Mouse (Mus musculus) lung, postnatal 4 days (tissue): ENCODE results near the gene Ipcef1.
"Not testable (repeated sequence)": the region's sequence is repeated elsewhere in the genome, so short reads cannot be mapped to it uniquely, and the experiment has no call there.

ENCODE experiments used
- DNase-seq, 2 experiments: peaks; one replicate each; pipeline ENCODE4 v3.0.0; 2021

The Ipcef1 gene

DNA sequence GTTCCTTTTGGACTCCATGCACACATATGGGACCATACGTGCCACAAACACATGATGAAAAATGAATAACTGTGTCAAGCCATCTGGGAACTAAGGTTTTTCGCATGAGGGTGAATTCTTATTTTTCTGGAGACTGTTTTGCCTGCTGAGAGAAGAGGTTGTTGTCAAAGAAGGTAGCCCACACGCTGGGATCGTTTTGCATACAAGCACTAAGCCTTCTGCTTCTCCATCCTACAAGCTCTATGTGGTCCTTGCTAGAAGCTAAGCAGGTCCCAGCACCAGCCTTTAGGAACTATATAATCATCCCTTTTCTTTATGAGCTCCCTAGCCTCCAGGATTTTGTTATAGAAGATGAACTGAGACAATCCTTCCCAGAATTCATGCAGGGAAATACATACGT is 93.5 kb downstream of the Ipcef1 start:
- DNase-seq, result no peak

DNA sequence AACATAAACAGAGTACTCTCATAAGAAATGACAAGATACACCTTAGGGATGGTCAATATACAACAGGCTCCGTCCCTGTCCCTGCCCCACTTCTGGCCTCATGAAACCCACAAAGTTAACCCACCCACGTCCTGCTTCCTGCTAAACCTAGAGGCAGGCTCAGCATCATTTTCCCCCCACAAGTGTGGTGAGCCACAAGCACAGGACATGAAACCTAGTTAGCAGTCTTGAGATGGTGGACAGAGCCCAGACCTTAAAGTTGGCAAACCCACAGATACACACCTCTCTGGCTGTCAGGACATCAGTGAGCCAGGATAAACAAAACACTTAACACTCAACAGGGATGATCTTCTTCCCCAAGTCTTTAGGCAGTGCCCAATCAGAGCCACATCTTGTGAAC is 95.9 kb downstream of the Ipcef1 start:
- no peak for DNase-seq

DNA sequence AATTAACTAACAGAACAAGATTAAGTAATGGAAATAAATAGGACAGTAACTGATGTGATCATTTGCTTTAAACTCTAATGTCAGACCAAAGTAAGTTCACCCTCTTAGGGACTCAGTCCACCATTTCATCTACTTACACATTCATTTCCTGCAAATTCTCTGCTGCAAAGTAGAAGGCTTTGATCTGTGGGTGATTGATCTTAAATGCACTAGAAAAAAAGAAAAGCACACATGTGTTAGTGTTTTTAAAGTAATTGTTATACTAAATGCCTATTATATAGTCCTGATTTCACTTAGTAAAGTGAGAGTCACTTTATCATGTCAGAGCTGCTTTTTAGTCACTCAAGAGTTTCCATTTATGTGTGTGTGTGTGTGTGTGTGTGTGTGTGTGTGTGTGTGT is 97.7 kb downstream of the Ipcef1 start:
- no peak for DNase-seq

DNA sequence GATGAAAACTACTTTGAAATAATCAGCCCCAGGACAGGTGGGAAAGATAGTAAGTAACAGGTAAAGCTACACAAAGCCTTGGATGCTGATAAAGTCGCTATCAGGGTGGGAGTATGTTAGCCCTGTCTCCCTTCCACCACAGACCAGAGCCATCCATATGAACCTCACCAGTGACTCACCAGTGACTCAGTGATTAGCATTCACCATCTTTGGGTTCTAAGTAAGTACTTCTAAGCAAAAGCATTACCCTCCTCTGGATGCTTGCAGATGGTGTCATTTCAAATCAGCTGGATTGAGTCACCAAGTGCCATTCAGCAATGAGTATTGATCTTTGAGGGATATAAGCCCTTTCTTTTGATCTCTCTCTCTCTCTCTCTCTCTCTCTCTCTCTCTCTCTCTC is 99.2 kb downstream of the Ipcef1 start:
- no peak for DNase-seq

- no peak for DNase-seq
These were observed 115.4 kb downstream of the Ipcef1 start for GRCm38 (mm10) chr10:6936671-6937425.

- no peak for DNase-seq
These were observed 117.5 kb downstream of the Ipcef1 start for GRCm38 (mm10) chr10:6934776-6935175.

GRCm38 (mm10) chr10:6930889-6931288 is 121.4 kb downstream of the Ipcef1 start:
- DNase-seq, result no peak

DNA sequence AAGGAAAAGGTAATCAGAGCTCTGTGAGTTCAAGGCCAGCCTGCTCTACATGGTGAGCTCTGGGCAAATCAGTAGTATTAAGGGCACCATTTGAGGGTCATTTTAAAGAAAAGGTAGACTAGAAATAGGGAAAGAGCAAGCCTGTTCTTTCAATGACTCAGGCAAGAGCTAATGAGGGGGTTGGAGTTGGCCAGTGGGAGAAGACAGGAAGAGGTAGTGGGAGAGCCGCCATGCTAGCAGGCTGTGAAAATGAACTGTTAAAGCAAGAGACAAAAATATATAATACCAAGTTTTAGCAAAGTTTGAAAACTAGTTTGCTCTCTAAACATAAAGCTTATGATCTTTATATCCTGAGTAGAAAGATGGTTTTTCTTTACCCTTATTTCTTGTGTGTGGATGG is 121.9 kb downstream of the Ipcef1 start:
- DNase-seq, result no peak

DNA sequence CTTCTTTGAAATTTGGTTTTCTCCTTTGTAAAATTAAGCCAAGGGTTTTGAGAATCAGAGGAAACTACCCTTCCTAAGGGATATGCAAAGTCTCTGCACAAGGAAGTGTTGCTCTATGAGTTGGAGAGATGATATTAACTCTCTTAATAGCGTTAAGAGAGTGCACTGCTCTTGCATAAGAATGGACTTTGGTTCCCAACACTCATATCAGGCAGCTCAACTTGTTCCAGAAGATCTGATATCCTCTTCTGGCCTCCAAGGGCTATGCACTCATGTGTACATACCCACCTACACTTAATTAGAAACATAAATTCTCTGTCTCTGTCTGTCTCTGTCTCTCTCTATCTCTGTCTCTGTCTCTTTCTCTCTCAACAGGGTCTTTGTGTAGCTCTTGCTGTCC is 123.4 kb downstream of the Ipcef1 start:
- no peak for DNase-seq

DNA sequence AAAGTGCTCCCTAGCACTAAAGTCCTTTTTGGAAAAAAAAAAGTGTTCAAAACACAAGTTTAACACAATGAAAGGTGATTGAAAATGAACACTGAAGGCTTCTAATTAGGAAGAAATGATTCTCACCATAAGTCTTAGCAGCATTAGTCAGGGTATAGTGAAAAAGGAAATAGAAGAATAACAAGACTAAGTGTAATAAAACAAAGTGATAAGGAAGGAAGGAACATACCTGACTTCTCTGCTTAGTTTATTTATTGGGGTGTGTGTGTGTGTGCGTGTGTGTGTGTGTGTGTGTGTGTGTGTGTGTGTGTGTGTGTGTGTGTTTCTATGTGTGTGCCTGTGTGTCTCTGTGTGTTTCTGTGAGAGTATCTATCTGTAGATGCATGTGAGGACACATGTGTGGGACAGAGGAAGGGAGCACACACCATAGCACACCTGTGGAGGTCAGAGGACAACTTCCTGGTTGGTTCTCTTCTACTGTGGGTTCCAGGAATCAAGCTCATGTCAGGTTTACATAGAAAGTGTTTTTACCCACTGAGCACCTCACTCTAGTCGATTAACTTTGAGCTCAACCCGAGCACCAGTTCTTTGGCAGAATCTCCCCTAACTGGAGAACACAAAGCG is 124.6 kb downstream of the Ipcef1 start:
- no peak for DNase-seq

DNA sequence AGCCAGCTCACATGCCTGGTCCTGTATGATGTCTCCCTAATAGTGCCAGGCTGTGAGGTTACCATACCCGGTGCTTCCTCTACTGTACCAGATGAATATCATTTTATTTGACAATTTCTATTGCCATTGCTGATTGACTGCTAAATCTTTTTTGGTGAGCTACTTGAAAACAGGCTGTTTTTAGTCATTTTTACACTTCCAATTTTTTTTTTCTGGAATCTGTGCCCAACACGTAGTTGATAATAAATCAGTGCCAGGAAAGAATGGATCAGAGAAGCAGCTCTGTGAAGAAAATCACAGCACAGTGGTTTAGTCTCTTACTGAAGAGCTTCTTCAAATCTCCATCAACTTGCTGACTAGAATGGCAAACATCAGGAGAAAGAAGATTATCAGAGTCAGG is 125.6 kb downstream of the Ipcef1 start:
- no peak for DNase-seq

DNA sequence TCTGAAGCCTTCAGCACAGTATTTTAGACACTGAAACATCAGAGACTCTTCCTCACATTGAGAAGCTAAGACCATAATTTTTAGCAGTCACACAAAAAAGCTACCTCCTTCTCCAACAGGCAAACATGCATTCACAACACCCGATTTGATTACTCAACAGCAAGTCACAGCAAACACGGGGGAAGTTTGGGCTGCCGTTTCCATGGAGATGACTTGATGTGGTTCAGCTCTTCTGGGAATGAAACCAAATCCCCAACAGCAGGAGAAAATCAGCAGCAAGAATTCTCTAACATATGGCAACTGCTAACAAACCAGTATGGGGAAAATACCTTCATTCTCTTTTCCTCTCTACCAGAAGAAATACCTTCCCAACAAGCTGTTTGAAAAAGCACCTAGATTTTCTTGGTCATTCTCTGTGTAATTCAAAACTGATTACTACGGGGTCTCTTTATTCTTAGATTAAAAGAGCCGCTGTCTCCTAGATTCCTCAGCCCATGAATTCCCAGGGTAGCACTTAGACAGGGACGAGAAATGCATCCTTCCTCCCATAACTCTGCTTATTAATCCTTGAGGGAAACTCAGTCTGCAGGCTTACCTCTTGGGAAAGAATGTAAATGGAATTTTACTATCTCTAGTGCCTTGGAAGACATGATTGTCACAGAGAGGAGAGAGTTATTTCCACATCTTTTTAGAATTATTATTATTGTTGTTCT is 135.6 kb downstream of the Ipcef1 start:
- peak; percentile 47 to 61 for DNase-seq

GRCm38 (mm10) chr10:6915991-6916390 is 136.3 kb downstream of the Ipcef1 start:
- no peak for DNase-seq

GRCm38 (mm10) chr10:6909763-6910162 is 142.5 kb downstream of the Ipcef1 start:
- DNase-seq, result no peak

GRCm38 (mm10) chr10:6901819-6902393 is 150.4 kb downstream of the Ipcef1 start:
- DNase-seq, result no peak

GRCm38 (mm10) chr10:6900126-6900525 is 152.2 kb downstream of the Ipcef1 start:
- DNase-seq, result no peak

GRCm38 (mm10) chr10:6896659-6897303 is 155.5 kb downstream of the Ipcef1 start:
- no peak for DNase-seq

DNA sequence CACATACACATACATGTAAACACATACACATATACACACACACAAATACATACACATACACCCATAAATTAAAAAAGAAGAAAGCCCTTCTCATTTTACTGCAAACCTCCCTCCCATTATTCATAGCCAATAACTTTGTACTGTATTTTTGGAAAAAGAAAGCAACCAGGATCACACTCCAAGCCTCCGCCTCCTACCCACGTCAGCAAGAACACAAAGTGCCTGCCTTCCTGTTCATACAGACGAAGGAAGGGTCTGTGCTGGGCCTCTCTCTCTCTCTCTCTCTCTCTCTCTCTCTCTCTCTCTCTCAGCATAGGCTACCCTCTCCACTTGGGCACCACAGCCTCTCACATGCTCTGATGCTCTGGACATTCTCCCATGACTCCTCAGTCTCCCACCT is 156.5 kb downstream of the Ipcef1 start:
- no peak for DNase-seq

DNA sequence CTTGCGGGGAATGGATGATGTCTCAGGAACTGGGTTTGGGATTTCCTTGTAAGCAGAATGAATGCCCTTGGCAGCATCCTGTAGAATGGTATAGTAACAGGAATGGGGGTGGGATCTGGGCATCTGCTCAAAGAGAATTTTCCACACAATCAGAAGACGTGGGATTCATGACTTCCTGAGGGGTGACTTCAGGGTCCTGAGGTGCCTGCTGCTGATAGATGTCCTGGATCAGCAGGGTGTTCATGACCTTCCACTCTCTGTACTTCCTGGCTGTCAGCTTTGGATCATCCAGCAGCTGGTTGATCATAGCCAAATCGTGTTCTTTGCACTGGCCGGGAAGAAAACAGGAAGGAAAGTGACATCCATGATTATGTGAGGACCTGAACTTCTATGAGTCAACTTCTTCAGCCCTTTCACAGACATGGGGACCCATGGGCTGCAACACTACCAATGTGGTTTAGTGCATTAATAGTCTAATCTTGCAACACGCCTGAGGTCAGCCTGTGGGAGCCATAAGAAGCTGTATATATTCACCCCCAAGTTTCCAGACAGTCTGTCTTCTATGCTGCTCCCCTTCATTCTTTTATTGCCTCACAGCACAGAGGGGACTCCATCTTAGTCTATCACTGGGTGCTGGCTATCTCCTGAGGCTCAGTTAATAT is 161.8 kb downstream of the Ipcef1 start:
- DNase-seq, result no peak

- DNase-seq, result no peak
These were observed 162.5 kb downstream of the Ipcef1 start for GRCm38 (mm10) chr10:6889640-6890245.

DNA sequence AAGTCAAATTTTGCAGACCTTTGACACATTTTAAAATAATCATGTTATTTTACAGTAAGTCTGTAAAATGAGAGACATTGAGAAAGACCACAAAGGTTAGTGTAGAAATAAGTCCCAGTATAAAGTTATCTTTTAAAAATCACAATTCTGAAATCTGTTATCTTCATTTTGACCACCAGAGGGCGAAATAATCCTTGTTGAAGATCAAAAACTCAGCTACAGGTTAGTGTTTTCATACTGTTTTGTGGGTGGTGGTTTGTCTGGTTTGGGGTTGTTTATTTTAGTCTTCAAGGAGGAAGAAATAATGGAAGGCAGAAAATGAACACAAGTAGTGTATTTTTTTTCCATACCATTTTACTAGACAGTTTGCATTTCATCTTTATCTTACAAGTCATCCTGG is 166.8 kb downstream of the Ipcef1 start:
- DNase-seq, result no peak

DNA sequence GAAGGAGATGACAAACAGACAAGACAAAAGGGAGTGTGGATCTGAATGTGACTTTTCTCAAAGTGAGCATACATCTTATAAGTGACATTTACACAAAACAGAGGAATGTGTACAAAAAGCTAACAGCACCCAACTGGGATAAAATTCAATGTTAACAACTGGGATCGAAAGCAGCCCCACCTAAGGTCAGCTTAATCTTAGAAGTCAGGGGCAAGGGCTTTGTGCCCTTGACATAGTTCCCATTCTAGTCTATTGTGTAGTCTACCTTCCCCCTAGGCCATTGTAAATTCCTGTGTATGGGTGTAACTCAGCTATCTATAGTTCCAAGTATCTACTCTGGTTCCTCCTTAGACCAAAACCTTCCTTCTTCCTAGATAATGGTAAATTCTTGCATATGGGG is 170.2 kb downstream of the Ipcef1 start:
- not testable (repeated sequence) for DNase-seq
